Comparison of ENCODE assay signal across 8 mouse cellular contexts in the genomic region with DNA sequence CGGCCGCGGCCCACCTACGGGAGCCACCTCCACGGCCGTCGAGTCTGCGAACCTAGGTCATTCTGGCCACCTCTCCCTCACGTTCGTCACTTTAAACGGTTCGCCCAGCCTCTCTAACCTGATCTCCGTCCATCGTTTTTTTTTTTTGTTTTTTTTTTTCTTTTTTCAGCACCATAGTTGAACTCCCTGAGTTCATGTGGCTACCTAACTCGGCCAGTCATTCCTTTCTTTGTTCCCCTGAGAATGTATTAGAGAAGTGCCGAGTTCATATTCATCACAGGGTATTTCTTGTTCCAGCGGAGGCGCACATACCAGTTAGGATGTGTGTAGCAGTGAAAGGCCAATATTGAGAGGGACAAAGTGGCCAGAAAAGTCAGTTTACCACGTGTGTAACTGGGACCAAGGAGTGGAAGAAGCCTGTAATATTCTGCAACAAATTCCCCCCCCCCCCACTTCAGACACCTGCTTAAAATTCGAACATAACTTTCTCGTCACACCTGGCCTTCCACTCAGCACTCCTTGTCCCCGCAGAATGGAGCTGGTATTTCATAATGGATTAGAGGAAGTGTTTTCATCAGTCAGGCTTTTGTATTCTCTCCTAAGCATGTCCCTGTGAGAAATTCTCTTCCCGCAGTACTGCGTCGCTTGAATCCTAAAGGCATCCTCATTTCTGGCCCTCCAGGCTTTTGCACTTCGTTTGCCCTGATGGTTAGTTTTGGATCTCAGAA. TPM values are rescaled to one million over a fixed set of nuclear protein-coding genes. Genes with fewer than 3 reads are reported as not detected.
DNase-seq lines count a peak whose midpoint lies in the region; ATAC-seq lines count a peak whose summit lies in the region.

No protein-coding gene starts in this region.

- H3K27ac ChIP-seq in kidney, embryonic 15.5 days: peak overlapping the region; percentile 91
- peak overlapping the region; percentile 97 for H3K27ac ChIP-seq in embryonic facial prominence, embryonic 10.5 days (replicated peaks)
- peak overlapping the region; percentile 86 for H3K27ac ChIP-seq in intestine, embryonic 16.5 days (ENCODE audit: low read length)
- peak overlapping the region; percentile 86 for H3K27ac ChIP-seq in midbrain, embryonic 16.5 days (ENCODE audit: low read length)

- no peaks in the 10 kb centered on the region for H3K9me3 ChIP-seq in kidney, embryonic 15.5 days (replicated peaks)
- H3K9me3 ChIP-seq in embryonic facial prominence, embryonic 10.5 days: no peaks in the 10 kb centered on the region
- no peaks in the 10 kb centered on the region for H3K9me3 ChIP-seq in intestine, embryonic 16.5 days (ENCODE audit: control insufficient read depth, low read length)
- H3K9me3 ChIP-seq in midbrain, embryonic 16.5 days (replicated peaks; ENCODE audit: control insufficient read depth, low read length, poor library complexity, severe bottlenecking): no peaks in the 10 kb centered on the region

- H3K4me3 ChIP-seq in kidney, embryonic 15.5 days (replicated peaks): peak overlapping the region; percentile 80
- peak overlapping the region; percentile 95 for H3K4me3 ChIP-seq in embryonic facial prominence, embryonic 10.5 days
- peak overlapping the region; percentile 65 for H3K4me3 ChIP-seq in intestine, embryonic 16.5 days (ENCODE audit: low read length)
- peak overlapping the region; percentile 66 for H3K4me3 ChIP-seq in midbrain, embryonic 16.5 days (ENCODE audit: low read depth, low read length)

- 17% methylated on average over 26 of the region's 26 CpGs for WGBS in kidney, embryonic 15.5 days
- 22% methylated on average over 26 of the region's 26 CpGs for WGBS in embryonic facial prominence, embryonic 10.5 days
- 13% methylated on average over 26 of the region's 26 CpGs for WGBS in intestine, embryonic 16.5 days
- WGBS in midbrain, embryonic 16.5 days: 11% methylated on average over 25 of the region's 26 CpGs

- no peak for DNase-seq in kidney, postnatal 10 days
- DNase-seq in embryonic facial prominence, embryonic 10.5 days (ENCODE audit: low spot score): no peak
- no peak for DNase-seq in retina, postnatal 1 day
- no peak for DNase-seq in frontal cortex, postnatal 10 days (ENCODE audit: low spot score in 2 of 2)
- DNase-seq in right cerebral cortex, postnatal 4 days: no peak

- peak overlapping the region; percentile 75 for H3K4me2 ChIP-seq in kidney, embryonic 15.5 days
- peak overlapping the region; percentile 54 for H3K4me2 ChIP-seq in intestine, embryonic 16.5 days (ENCODE audit: low read depth, low read length)
- H3K4me2 ChIP-seq in midbrain, embryonic 16.5 days (ENCODE audit: low read length): peak overlapping the region; percentile 90

- no peak for ATAC-seq in kidney, embryonic 15.5 days (replicated peaks; ENCODE audit: low FRiP score)
- no peak; the same call in 1 of the 2 replicates for ATAC-seq in intestine, embryonic 16.5 days
- ATAC-seq in midbrain, embryonic 16.5 days: no peak

- no peaks in the 10 kb centered on the region for H3K27me3 ChIP-seq in kidney, embryonic 15.5 days
- no peaks in the 10 kb centered on the region for H3K27me3 ChIP-seq in embryonic facial prominence, embryonic 10.5 days (replicated peaks; ENCODE audit: low read depth, poor library complexity, severe bottlenecking)
- H3K27me3 ChIP-seq in intestine, embryonic 16.5 days (replicated peaks; ENCODE audit: control insufficient read depth, insufficient read depth, low read length): no peaks in the 10 kb centered on the region
- H3K27me3 ChIP-seq in midbrain, embryonic 16.5 days (ENCODE audit: control insufficient read depth, insufficient read depth, low read depth, low read length): no peaks in the 10 kb centered on the region

- H3K36me3 ChIP-seq in kidney, embryonic 15.5 days: peaks cover 18% of the 10 kb centered on the region
- H3K36me3 ChIP-seq in embryonic facial prominence, embryonic 10.5 days (replicated peaks): peaks cover 24% of the 10 kb centered on the region
- peaks cover 9% of the 10 kb centered on the region for H3K36me3 ChIP-seq in intestine, embryonic 16.5 days (ENCODE audit: control insufficient read depth, insufficient read depth, low read length)
- peaks cover 13% of the 10 kb centered on the region for H3K36me3 ChIP-seq in midbrain, embryonic 16.5 days (ENCODE audit: control insufficient read depth, insufficient read depth, low read length)

- H3K4me1 ChIP-seq in kidney, embryonic 15.5 days: peaks cover 34% of the 10 kb centered on the region
- peaks cover 37% of the 10 kb centered on the region for H3K4me1 ChIP-seq in embryonic facial prominence, embryonic 10.5 days
- peaks cover 22% of the 10 kb centered on the region for H3K4me1 ChIP-seq in intestine, embryonic 16.5 days (ENCODE audit: control insufficient read depth, insufficient read depth, low read length)
- peaks cover 25% of the 10 kb centered on the region for H3K4me1 ChIP-seq in midbrain, embryonic 16.5 days (ENCODE audit: control insufficient read depth, insufficient read depth, low read length)

- peak overlapping the region; percentile 89 for H3K9ac ChIP-seq in kidney, embryonic 15.5 days
- peak overlapping the region; percentile 95 for H3K9ac ChIP-seq in intestine, embryonic 16.5 days (ENCODE audit: low read depth, low read length)
- peak overlapping the region; percentile 92 for H3K9ac ChIP-seq in midbrain, embryonic 16.5 days (ENCODE audit: low read depth, low read length)

RNA-seq across cellular contexts. Expression of a gene that starts 0.8 kb away (rescaled TPM):
- polyA plus RNA-seq in kidney, embryonic 15.5 days (2015; fragmentation: Nextera tagmentation; extraction: Ambion mirVana): 287 and 307 TPM in 2 replicates
- polyA plus RNA-seq in embryonic facial prominence, embryonic 10.5 days (2016; fragmentation: Nextera tagmentation; extraction: Ambion mirVana): 244 and 267 TPM in 2 replicates
- polyA plus RNA-seq in intestine, embryonic 16.5 days (2015; fragmentation: Nextera tagmentation; extraction: Ambion mirVana): 335 TPM in 2 replicates
- polyA plus RNA-seq in midbrain, embryonic 16.5 days (2015; fragmentation: Nextera tagmentation; extraction: Ambion mirVana): 414 and 443 TPM in 2 replicates

RNA-seq across cellular contexts. Expression of a gene that starts 13.2 kb away (rescaled TPM):
- 5.9 and 7.8 TPM in 2 replicates for polyA plus RNA-seq in kidney, embryonic 15.5 days (2015; fragmentation: Nextera tagmentation; extraction: Ambion mirVana)
- 10.2 and 10.6 TPM in 2 replicates for polyA plus RNA-seq in embryonic facial prominence, embryonic 10.5 days (2016; fragmentation: Nextera tagmentation; extraction: Ambion mirVana)
- polyA plus RNA-seq in intestine, embryonic 16.5 days (2015; fragmentation: Nextera tagmentation; extraction: Ambion mirVana): 15.9 and 18.6 TPM in 2 replicates
- polyA plus RNA-seq in midbrain, embryonic 16.5 days (2015; fragmentation: Nextera tagmentation; extraction: Ambion mirVana): 3.8 and 4.5 TPM in 2 replicates

RNA-seq across cellular contexts. Expression of a gene that starts 49.6 kb away (rescaled TPM):
- 5.1 and 6.1 TPM in 2 replicates for polyA plus RNA-seq in kidney, embryonic 15.5 days (2015; fragmentation: Nextera tagmentation; extraction: Ambion mirVana)
- polyA plus RNA-seq in embryonic facial prominence, embryonic 10.5 days (2016; fragmentation: Nextera tagmentation; extraction: Ambion mirVana): 4.2 and 7.5 TPM in 2 replicates
- polyA plus RNA-seq in intestine, embryonic 16.5 days (2015; fragmentation: Nextera tagmentation; extraction: Ambion mirVana): 2.9 and 3.0 TPM in 2 replicates
- 4.5 and 4.9 TPM in 2 replicates for polyA plus RNA-seq in midbrain, embryonic 16.5 days (2015; fragmentation: Nextera tagmentation; extraction: Ambion mirVana)

RNA-seq across cellular contexts. Expression of a gene that starts 59.7 kb away (rescaled TPM):
- not detected in 2 replicates for polyA plus RNA-seq in kidney, embryonic 15.5 days (2015; fragmentation: Nextera tagmentation; extraction: Ambion mirVana)
- not detected in 2 replicates for polyA plus RNA-seq in embryonic facial prominence, embryonic 10.5 days (2016; fragmentation: Nextera tagmentation; extraction: Ambion mirVana)
- not detected in 2 replicates for polyA plus RNA-seq in intestine, embryonic 16.5 days (2015; fragmentation: Nextera tagmentation; extraction: Ambion mirVana)
- not detected in 2 replicates for polyA plus RNA-seq in midbrain, embryonic 16.5 days (2015; fragmentation: Nextera tagmentation; extraction: Ambion mirVana)
